Mouse (Mus musculus) thymus, postnatal 25 days (tissue): ENCODE results near the gene Hmga2.
"Not testable (repeated sequence)": the region's sequence is repeated elsewhere in the genome, so short reads cannot be mapped to it uniquely, and the experiment has no call there.

Experiments
- DNase-seq: peaks from one replicate; pipeline ENCODE4 v3.0.0; 2022

Gene Hmga2

DNA sequence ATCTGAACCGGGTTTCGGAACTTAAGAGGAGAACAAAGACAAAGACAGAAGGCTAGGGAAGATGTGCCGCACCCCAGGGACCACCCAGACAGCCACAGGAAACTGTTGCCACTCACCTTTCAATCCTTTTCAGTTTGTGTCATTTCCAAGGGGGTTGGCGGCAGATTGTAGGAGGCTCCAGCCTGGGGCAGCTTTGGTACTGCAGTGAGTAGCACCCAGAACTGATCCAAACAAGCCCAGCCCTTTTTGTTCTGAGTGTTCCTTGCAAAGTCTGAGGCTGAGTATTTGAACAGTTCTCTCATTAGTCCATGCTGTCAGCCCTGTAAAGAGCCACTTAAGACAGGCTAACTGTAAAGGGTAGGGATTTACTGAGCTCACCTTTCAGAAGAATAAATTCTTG lies 136.9 kb downstream of the Hmga2 start:
- DNase-seq = no peak

DNA sequence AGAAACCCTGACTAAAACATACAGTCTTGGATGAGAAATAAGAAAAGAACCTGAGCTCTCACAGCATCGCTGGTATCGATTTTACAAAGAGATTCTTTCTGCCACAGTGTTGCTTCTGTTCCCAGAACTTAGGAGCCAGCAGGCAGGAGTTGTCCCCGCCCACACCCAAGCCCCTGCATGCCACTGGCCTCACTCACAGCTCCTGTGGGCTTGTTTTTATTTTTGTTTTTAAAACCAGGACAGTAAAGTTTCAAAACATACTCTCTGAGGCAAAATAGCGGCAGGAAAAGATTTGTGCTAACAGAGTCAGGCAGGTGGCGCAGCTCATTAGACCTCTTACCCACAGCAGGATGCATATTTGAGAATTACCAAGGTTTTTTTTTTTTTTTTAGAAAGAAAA lies 137.4 kb downstream of the Hmga2 start:
- no peak for DNase-seq

DNA sequence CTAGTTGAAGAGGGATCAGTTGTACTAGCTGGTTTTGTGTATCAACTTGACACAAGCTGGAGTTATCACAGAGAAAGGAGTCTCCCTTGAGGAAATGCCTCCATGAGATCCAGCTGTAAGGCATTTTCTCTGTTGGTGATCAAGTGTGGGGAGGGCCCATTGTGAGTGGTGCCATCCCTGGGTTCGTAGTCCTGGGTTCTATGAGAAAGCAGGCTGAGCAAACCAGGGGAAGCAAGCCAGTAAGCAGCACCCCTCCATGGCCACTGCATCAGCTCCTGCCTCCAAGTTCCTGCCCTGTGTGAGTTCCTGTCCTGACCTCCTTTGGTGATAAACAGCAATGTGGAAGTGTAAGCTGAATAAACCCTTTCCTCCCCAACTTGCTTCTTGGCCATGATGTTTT lies 137.8 kb downstream of the Hmga2 start:
- not testable (repeated sequence) for DNase-seq

DNA sequence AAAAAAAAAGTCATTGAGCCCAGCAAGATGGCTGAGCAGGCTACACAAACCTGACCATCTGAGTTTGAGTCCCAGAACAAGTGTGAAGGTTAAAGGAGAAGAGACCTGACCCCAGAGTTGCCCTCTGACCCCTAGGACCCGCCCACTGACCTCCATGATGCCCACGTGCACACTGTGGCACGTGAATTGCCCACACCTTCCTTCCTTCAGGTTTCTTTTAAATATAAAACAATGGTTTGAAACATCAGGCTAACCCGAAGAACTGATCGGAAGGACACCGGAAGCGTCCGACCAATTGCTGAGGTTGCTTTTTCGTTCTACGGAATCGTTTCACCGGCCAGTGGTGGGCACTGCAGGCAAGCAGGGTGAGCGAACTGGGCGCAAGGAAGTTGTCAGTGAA lies 148.3 kb downstream of the Hmga2 start:
- DNase-seq = no peak

DNA sequence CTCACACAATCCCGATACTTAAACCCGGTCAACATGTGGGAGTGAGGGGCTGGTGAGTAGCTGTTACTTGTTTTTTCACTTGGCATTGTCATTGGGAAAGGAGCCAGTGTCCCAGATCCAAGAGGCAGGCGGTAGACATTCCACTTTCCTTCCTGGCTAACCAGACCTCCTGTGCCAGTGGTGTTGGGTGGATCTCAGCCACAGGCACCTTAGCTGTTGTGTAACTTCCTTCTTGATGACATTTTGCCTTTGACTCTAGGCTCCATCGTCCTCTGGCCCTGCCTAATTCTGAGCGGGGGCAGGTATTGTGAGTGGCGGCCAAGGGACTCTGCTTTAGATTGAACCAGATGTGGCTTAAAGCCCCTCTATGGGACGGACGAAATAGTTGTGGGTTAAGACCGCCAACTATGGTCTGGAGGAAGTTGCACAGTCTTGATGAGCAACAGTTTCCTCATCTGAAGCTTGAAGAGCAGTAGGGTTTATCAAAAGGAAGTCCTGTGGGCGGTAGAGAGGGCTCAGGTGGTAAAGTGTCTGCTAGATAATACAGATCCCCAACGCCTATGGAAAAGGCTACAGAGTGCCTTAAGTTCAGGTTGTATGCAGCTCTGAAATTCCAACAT lies 152.6 kb downstream of the Hmga2 start:
- no peak for DNase-seq

DNA sequence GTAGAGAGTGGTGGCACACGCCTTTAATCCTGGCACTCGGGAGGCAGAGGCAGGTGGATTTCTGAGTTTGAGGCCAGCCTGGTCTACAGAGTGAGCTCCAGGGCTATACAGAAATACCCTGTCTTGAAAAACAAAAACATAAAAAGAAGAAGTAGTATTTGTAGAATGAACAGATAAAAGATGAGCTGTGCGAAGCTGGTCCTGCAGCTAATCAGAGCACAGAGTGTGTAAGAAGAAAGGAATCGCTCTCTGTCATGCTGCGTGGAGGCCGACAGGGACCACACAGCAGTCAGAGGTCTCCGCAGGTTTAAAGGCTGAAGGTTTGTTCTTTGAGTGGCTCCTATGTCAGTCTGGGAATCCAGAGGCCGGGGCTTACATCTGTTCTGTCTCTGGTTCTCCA lies 153.5 kb downstream of the Hmga2 start:
- no peak for DNase-seq

DNA sequence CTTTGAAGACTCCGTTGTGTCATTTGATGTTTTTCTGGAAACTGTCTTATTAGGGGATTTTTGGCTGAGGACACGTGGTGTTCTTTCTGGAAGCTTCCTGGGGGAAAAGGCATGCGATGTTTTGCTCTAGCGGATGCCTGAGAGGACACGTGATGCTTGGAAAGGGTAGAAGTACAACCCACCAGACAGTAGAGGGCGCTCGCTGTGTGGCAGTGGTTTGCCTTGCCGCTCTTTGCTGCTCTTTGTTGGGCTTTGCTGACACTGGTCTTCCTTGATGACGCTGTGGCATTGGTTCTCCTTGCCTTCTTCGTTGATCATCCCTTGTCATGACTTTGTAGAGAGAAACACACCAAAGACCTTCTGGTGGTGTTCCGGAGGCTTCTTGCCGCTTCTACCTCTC lies 156.7 kb downstream of the Hmga2 start:
- DNase-seq = no peak
